Mouse (Mus musculus) forebrain, postnatal 0 days (tissue): ENCODE data around the gene Slc7a14. TPM values are rescaled to one million over a fixed set of nuclear protein-coding genes. Genes with fewer than 3 reads are reported as not detected.

Source experiments
- ATAC-seq: fragments of 200-750 bp; cut with Nextera tagmentation; 2 replicates; pipeline ENCODE4 v1.8.0; 2017; ENCODE audit warnings: mild to moderate bottlenecking, moderate library complexity
- DNase-seq: peaks from one replicate; pipeline ENCODE4 v3.0.0-alpha.2; 2015
- H3K27ac ChIP-seq: fragments of 300-500 bp; sonication (generic); 2 replicates; pipeline ENCODE4 v1.5.1; 2014; ENCODE audit warnings: low read depth, mild to moderate bottlenecking, antibody characterized with exemption, low read length, moderate library complexity, mixed read lengths
- H3K27me3 ChIP-seq: fragments of 300-500 bp; sonication (generic); 2 replicates; pipeline ENCODE4 v1.6.1; 2014; ENCODE audit warnings: mild to moderate bottlenecking, low read length, mixed read lengths; ENCODE audit not compliant: insufficient read depth
- H3K36me3 ChIP-seq: fragments of 300-500 bp; sonication (generic); 2 replicates; pipeline ENCODE4 v1.6.1; 2014; ENCODE audit warnings: mild to moderate bottlenecking, moderate library complexity; ENCODE audit not compliant: insufficient read depth
- H3K4me1 ChIP-seq: fragments of 300-500 bp; sonication (generic); 2 replicates; pipeline ENCODE4 v1.6.1; 2014; ENCODE audit warnings: antibody characterized with exemption; ENCODE audit not compliant: insufficient read depth
- H3K4me2 ChIP-seq: fragments of 300-500 bp; sonication (generic); 2 replicates; pipeline ENCODE4 v1.6.1; 2014; ENCODE audit warnings: low read depth, mild to moderate bottlenecking, moderate library complexity
- H3K4me3 ChIP-seq: fragments of 300-500 bp; sonication (generic); 2 replicates; pipeline ENCODE4 v1.5.1; 2014; ENCODE audit warnings: low read depth, low read length, mixed read lengths
- H3K9ac ChIP-seq: fragments of 300-500 bp; sonication (generic); 2 replicates; pipeline ENCODE4 v1.6.1; 2014; ENCODE audit warnings: mild to moderate bottlenecking
- H3K9me3 ChIP-seq: fragments of 300-500 bp; sonication (generic); 2 replicates; pipeline ENCODE4 v1.6.1; 2016; ENCODE audit warnings: low read length
- CTCF ChIP-seq: sonication (generic); IDR thresholded peaks from 2 replicates; pipeline ENCODE4 v1.5.1; 2016; ENCODE audit warnings: antibody characterized with exemption, control low read depth, low read depth
- WGBS: fragments of 180-500 bp; shearing (Covaris S2); extraction: QIAGEN DNeasy Blood & Tissue Kit; methylation state at CpG from one replicate; pipeline ENCODE4 v1.1.7; 2014; 5-methylcytosine and 5-hydroxymethylcytosine counted together
- polyA plus RNA-seq: library from polyadenylated mRNA; unstranded; fragments of >200 nt; fragmentation: Nextera tagmentation; extraction: Ambion mirVana; gene quantifications from 2 replicates; pipeline ENCODE4 v1.2.1, GENCODE M21; 2015
- total RNA-seq: library from RNA; depleted of rRNA; stranded (reverse); fragments of >200 nt; gene quantifications from 2 replicates; pipeline ENCODE4 v1.2.3, GENCODE M21; 2014

Gene Slc7a14
- total and polyA plus RNA-seq, 2 experiments from 2014 or later, result 5.7 to 20.3 TPM

DNA sequence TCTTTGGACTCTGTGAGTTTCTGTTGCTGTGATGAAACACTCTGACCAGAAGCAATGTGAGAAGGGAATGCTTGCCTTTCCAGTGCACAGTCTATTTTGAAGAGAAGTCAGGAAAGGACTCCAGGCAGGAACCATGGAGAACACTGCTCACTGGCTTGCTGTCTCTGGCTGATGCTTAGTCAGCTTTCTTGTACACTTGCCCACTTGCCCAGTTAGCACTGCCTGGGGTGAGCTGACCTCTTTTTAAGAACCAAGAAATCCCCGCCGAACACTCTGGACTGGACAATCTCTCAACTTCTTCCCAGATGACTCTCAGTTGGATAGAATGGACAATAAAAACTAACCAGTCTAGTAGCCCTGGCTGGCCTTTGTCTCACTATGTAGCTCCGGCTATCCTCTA, 70.5 kb downstream of the Slc7a14 start:
- no peaks in the 10 kb centered on the region for H3K4me1 ChIP-seq
- no peak overlapping the region for H3K4me3 ChIP-seq
- peaks cover 18% of the 10 kb centered on the region; the same call in 1 of the 2 replicates for H3K36me3 ChIP-seq
- ATAC-seq, result no peak
- 89% methylated on average over 3 of the region's 3 CpGs for WGBS
- H3K9me3 ChIP-seq, result no peaks in the 10 kb centered on the region
- TF ChIP-seq CTCF, result no peak
- H3K9ac ChIP-seq, result no peak overlapping the region
- H3K4me2 ChIP-seq, result no peak overlapping the region
- no peak overlapping the region for H3K27ac ChIP-seq
- no peaks in the 10 kb centered on the region for H3K27me3 ChIP-seq
- no peak for DNase-seq

DNA sequence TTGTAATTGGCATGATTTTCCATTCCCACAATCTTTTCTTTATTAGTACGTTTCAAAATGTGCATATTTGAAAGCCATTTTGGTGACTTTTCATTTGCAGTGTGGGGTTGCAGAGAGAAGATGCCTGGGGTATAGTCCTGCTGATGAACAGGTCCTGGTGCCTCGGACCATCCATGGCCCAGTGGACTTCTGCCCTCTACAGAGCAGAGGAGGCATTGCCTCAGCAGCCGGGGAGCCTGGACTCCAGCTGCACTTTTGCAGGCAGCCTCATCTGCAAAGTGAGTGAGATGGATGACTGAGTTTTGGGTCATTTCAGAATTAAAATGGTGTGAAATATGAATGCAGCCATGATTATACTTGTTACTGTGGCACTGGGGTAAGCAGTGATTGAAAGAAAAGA, 72.2 kb downstream of the Slc7a14 start:
- Histone ChIP-seq H3K4me2 (no peak overlapping the region), H3K27ac (no peak overlapping the region), H3K4me3 (no peak overlapping the region), H3K4me1 (no peaks in the 10 kb centered on the region), H3K9ac (no peak overlapping the region), H3K36me3 (peaks cover 18% of the 10 kb centered on the region; the same call in 1 of the 2 replicates), H3K27me3 (no peaks in the 10 kb centered on the region), H3K9me3 (no peaks in the 10 kb centered on the region)
- WGBS, result 35% methylated on average over 3 of the region's 3 CpGs
- ATAC-seq (no peak), DNase-seq (no peak)
- TF ChIP-seq CTCF, result peak; percentile 36

DNA sequence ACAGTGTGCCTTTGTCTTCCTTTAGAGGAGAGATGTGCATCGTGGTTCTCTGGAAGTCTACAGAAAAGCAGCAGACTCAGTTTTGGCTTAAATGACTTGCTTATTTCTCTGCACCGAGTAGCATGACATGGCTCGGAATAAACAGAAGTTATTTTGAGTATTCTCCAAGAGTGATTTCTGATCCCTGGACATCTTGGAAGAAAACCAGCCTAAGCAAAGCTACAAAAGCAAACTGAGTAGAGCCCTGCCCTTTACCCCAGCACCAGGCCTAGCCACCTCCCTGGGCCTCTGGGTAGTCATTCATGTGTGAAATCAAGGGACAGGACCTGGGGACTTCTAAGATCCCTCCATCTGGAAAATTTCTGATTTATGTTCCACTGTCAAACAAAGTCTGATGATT, 74.0 kb downstream of the Slc7a14 start:
- H3K4me1 ChIP-seq, result no peaks in the 10 kb centered on the region
- ATAC-seq, result no peak
- WGBS, result 82% methylated on average over 3 of the region's 3 CpGs

DNA sequence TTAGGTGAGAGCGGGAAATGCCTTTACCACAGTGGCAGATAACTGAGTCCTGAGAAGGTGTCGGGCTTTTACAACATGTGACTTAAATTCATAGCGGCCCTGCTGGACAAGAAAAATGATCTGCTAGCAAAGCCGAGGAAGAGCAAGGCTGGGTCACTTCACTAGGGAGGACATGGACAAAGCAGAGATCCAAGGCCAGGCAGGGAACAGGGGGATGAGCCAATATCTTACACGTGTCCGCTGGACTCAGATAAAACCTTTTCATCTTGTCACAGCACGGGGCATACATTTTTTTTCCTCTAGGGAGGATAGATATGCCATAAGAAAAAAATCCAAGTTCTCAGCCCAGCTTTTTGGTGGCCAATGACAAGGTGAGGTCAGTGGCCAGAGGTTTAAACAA, 75.8 kb downstream of the Slc7a14 start:
- no peak for DNase-seq
- H3K4me3 ChIP-seq, result no peak overlapping the region
- no peak for ATAC-seq
- H3K36me3 ChIP-seq, result peaks cover 24% of the 10 kb centered on the region; the same call in 1 of the 2 replicates
- no peak for TF ChIP-seq CTCF
- H3K4me2 ChIP-seq, result no peak overlapping the region
- no peak overlapping the region for H3K27ac ChIP-seq
- no peaks in the 10 kb centered on the region for H3K9me3 ChIP-seq
- H3K27me3 ChIP-seq, result no peaks in the 10 kb centered on the region
- WGBS, result 87% methylated on average over 7 of the region's 7 CpGs
- no peak overlapping the region for H3K9ac ChIP-seq
- no peaks in the 10 kb centered on the region for H3K4me1 ChIP-seq

More for the DNA sequence above, 74.0 kb downstream of the Slc7a14 start:
- no peak for TF ChIP-seq CTCF
- no peaks in the 10 kb centered on the region for H3K27me3 ChIP-seq
- no peak overlapping the region for H3K27ac ChIP-seq
- no peak overlapping the region for H3K4me3 ChIP-seq
- no peak overlapping the region for H3K4me2 ChIP-seq
- DNase-seq, result no peak
- H3K9ac ChIP-seq, result no peak overlapping the region
- H3K36me3 ChIP-seq, result peaks cover 19% of the 10 kb centered on the region; the same call in 1 of the 2 replicates
- no peaks in the 10 kb centered on the region for H3K9me3 ChIP-seq

DNA sequence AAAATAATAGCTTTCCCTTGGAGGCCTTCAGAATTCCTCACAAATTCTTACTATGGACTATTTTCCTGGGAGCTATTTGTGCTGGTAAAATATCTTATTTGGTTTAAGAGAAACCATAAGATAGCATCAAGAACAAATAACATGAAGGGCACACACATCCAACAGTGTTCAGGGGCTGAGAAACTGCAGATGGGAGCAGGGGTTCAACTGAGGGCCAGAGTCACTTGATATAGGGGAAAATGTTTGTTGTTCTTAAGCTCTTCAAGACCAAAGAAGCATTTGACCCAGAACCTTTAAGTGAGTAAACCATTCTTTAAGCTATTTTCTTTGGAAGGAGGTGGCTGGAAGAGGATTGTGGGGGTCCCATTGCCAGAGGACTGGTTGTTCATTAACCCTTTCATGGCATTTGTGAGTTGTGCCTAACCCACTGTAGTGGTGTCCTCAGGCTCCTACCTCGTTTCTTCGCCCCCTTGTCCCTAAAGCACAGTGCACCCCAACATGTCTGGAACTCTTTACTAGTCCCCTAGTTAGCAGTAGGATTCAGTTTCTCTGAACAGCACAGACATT, 76.3 kb downstream of the Slc7a14 start:
- no peak overlapping the region for H3K27ac ChIP-seq
- H3K27me3 ChIP-seq, result no peaks in the 10 kb centered on the region
- H3K9ac ChIP-seq, result no peak overlapping the region
- H3K9me3 ChIP-seq, result no peaks in the 10 kb centered on the region
- TF ChIP-seq CTCF, result no peak
- peaks cover 24% of the 10 kb centered on the region; the same call in 1 of the 2 replicates for H3K36me3 ChIP-seq
- no peaks in the 10 kb centered on the region for H3K4me1 ChIP-seq
- ATAC-seq (no peak), DNase-seq (no peak)
- H3K4me2 ChIP-seq, result no peak overlapping the region
- no peak overlapping the region for H3K4me3 ChIP-seq
- 83% methylated on average over 2 of the region's 2 CpGs for WGBS

DNA sequence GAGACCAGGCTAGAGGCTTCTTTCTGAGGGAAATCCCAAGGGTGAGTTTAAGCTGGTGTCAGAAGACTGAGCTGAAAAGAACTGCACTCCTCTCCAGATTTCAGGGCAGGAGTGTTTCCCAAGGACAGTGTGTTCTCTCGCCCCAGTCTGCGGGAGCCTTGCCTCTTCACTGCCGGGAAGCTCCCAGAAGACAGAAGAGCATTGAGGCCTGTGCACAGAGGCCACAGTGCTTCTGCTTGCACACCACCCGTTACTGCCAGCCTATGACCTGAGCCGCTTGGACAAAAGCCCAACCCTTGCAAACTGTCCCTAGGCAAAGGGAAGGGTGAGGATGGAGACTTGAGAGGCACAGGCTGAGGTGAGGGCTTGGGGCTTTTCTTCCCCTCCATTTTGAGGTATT, 80.9 kb downstream of the Slc7a14 start:
- Histone ChIP-seq H3K4me1 (no peaks in the 10 kb centered on the region), H3K4me3 (no peak overlapping the region), H3K9ac (no peak overlapping the region), H3K9me3 (no peaks in the 10 kb centered on the region), H3K27me3 (no peaks in the 10 kb centered on the region), H3K27ac (no peak overlapping the region), H3K36me3 (peaks cover 30% of the 10 kb centered on the region), H3K4me2 (no peak overlapping the region)
- TF ChIP-seq CTCF, result no peak
- no peak for DNase-seq
- 76% methylated on average over 5 of the region's 5 CpGs for WGBS
- ATAC-seq, result no peak

DNA sequence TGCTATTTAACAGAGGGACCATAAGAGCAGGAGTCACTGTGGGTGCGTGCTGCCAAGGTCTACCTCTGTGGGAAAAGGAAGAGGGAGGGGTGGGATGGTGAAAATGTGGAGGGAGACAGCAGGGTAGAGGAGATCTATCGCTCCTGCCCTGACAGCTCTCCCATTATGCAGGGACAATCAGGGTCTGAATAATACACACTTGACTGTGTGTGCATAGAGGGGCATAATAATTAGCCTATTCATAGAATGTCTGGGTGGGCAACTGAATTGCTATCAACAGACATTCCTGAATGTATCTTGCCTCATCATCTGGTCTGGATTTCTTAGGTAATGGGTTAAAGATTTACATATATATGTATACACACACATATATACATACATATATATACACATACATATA, 81.7 kb downstream of the Slc7a14 start:
- ATAC-seq (no peak), DNase-seq (no peak)
- no peaks in the 10 kb centered on the region for H3K27me3 ChIP-seq
- H3K36me3 ChIP-seq, result peaks cover 37% of the 10 kb centered on the region
- no peak overlapping the region for H3K4me2 ChIP-seq
- H3K9ac ChIP-seq, result no peak overlapping the region
- H3K4me3 ChIP-seq, result no peak overlapping the region
- H3K9me3 ChIP-seq, result no peaks in the 10 kb centered on the region
- 36% methylated on average over 2 of the region's 2 CpGs for WGBS
- TF ChIP-seq CTCF, result no peak
- no peak overlapping the region for H3K27ac ChIP-seq
- no peaks in the 10 kb centered on the region for H3K4me1 ChIP-seq
